Mouse (Mus musculus) kidney, adult 2 months (tissue): ENCODE results near the gene Adamts17. TPM values are rescaled to one million over a fixed set of nuclear protein-coding genes. Genes with fewer than 3 reads are reported as not detected.

Source experiments
- DNase-seq: peaks from one replicate; pipeline ENCODE4 v3.0.0; 2021
- H3K27ac ChIP-seq: fragments of 200-500 bp; 2 replicates; pipeline ENCODE4 v1.5.1; 2012; ENCODE audit warnings: low read depth, low read length, control low read depth, inconsistent platforms; ENCODE audit not compliant: insufficient read depth
- H3K27me3 ChIP-seq: fragments of 200-500 bp; replicated peaks from 2 replicates; pipeline ENCODE4 v1.6.1; 2012; ENCODE audit warnings: mild to moderate bottlenecking, moderate library complexity, low read length, inconsistent platforms; ENCODE audit not compliant: control insufficient read depth, insufficient read depth
- H3K36me3 ChIP-seq: fragments of 200-500 bp; 2 replicates; pipeline ENCODE4 v1.6.1; 2012; ENCODE audit warnings: mild to moderate bottlenecking, moderate library complexity, low read length, inconsistent platforms; ENCODE audit not compliant: control insufficient read depth, insufficient read depth
- H3K4me1 ChIP-seq: fragments of 200-500 bp; 2 replicates; pipeline ENCODE4 v1.6.1; 2011; ENCODE audit warnings: low read length; ENCODE audit not compliant: control insufficient read depth, insufficient read depth
- H3K4me3 ChIP-seq: fragments of 200-500 bp; 2 replicates; pipeline ENCODE4 v1.5.1; 2011; ENCODE audit warnings: mild to moderate bottlenecking, low read depth, low read length, control low read depth; ENCODE audit not compliant: insufficient read depth
- CTCF ChIP-seq: fragments of 200-500 bp; conservative IDR thresholded peaks from 2 replicates; pipeline ENCODE4 v1.5.1; 2011; ENCODE audit warnings: low read depth, mild to moderate bottlenecking, control low read depth, low read length, moderate library complexity, mixed read lengths; ENCODE audit not compliant: insufficient read depth, insufficient read length
- POLR2A ChIP-seq: fragments of 200-500 bp; IDR thresholded peaks from one replicate; pipeline ENCODE4 v1.6.1; 2011; ENCODE audit warnings: low read depth, low read length, control low read depth
- WGBS: fragments of 180-500 bp; shearing (Covaris S2); methylation state at CpG from one replicate; pipeline ENCODE4 v1.1.7; 2018; 5-methylcytosine and 5-hydroxymethylcytosine counted together
- polyA plus RNA-seq: library from polyadenylated mRNA; depleted of rRNA; stranded (reverse); fragments of >200 nt; gene quantifications from 2 replicates; pipeline ENCODE4 v1.2.3, GENCODE M21; 2012

Gene Adamts17
- polyA plus RNA-seq, 1 experiment: 0.17 TPM

DNA sequence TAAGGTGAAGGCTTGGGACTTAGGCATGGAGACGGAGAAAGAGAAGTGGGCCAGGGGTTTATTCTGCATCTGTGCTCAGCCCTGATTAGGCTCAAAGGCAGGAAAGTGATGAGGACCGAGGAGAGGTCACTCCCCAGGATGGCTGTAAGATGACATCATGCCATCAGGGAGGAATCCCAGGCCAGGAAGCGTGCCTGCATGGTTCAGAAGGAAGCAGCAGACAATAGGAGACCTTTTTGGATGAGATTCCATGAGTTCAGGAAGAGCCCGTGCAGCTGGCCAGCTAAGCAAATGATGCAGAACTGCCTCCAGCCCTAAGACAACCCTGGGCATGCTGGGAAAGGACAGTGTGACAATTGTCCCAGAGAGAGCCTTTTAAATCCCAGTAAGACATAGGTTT is 93.7 kb downstream of the Adamts17 start:
- H3K27me3 ChIP-seq: no peaks in the 10 kb centered on the region
- TF ChIP-seq CTCF: no peak
- TF ChIP-seq POLR2A: no peak
- no peaks in the 10 kb centered on the region; the same call in 1 of the 2 replicates for H3K4me1 ChIP-seq
- H3K36me3 ChIP-seq: no peaks in the 10 kb centered on the region
- peak; percentile 61 for DNase-seq
- no peak overlapping the region for H3K4me3 ChIP-seq
- no peak overlapping the region for H3K27ac ChIP-seq
- 45% methylated on average over 4 of the region's 4 CpGs for WGBS

GRCm38 (mm10) chr7:66934062-66934461 is 94.5 kb downstream of the Adamts17 start:
- Histone ChIP-seq H3K4me1 (no peaks in the 10 kb centered on the region; the same call in 1 of the 2 replicates), H3K27ac (no peak overlapping the region), H3K27me3 (no peaks in the 10 kb centered on the region), H3K4me3 (no peak overlapping the region), H3K36me3 (no peaks in the 10 kb centered on the region)
- DNase-seq: no peak
- WGBS: 64% methylated on average over 6 of the region's 6 CpGs
- no peak for TF ChIP-seq CTCF
- no peak for TF ChIP-seq POLR2A

- peak; percentile 3 for DNase-seq
- H3K36me3 ChIP-seq: no peaks in the 10 kb centered on the region
- no peaks in the 10 kb centered on the region for H3K27me3 ChIP-seq
- no peak overlapping the region for H3K27ac ChIP-seq
- no peak overlapping the region for H3K4me3 ChIP-seq
- WGBS: 82% methylated on average over 6 of the region's 6 CpGs
- no peaks in the 10 kb centered on the region for H3K4me1 ChIP-seq
- TF ChIP-seq CTCF: no peak
- TF ChIP-seq POLR2A: no peak
Observed at GRCm38 (mm10) chr7:66935041-66935440, 95.5 kb downstream of the Adamts17 start.

GRCm38 (mm10) chr7:66936042-66936755 is 96.7 kb downstream of the Adamts17 start:
- no peaks in the 10 kb centered on the region for H3K27me3 ChIP-seq
- H3K27ac ChIP-seq: no peak overlapping the region
- no peak for TF ChIP-seq POLR2A
- no peak for TF ChIP-seq CTCF
- no peak overlapping the region for H3K4me3 ChIP-seq
- H3K4me1 ChIP-seq: no peaks in the 10 kb centered on the region
- 80% methylated on average over 8 of the region's 8 CpGs for whole genome bisulfite sequencing
- peak; percentile 15 for DNase-seq
- no peaks in the 10 kb centered on the region for H3K36me3 ChIP-seq

- WGBS: 68% methylated on average over 2 of the region's 2 CpGs
- Histone ChIP-seq H3K36me3 (no peaks in the 10 kb centered on the region), H3K4me1 (no peaks in the 10 kb centered on the region), H3K4me3 (no peak overlapping the region), H3K27me3 (no peaks in the 10 kb centered on the region), H3K27ac (no peak overlapping the region)
- no peak for DNase-seq
- no peak for TF ChIP-seq POLR2A
- no peak for TF ChIP-seq CTCF
Observed at GRCm38 (mm10) chr7:66936911-66937310, 97.4 kb downstream of the Adamts17 start.

GRCm38 (mm10) chr7:66938988-66939783 is 99.7 kb downstream of the Adamts17 start:
- no peak for DNase-seq
- no peaks in the 10 kb centered on the region for H3K4me1 ChIP-seq
- no peaks in the 10 kb centered on the region for H3K36me3 ChIP-seq
- H3K4me3 ChIP-seq: no peak overlapping the region
- TF ChIP-seq POLR2A (no peak), CTCF (no peak)
- H3K27ac ChIP-seq: no peak overlapping the region
- no peaks in the 10 kb centered on the region for H3K27me3 ChIP-seq
- WGBS: 82% methylated on average over 13 of the region's 13 CpGs

GRCm38 (mm10) chr7:66940761-66941160 is 101.2 kb downstream of the Adamts17 start:
- no peak for TF ChIP-seq CTCF
- TF ChIP-seq POLR2A: no peak
- Histone ChIP-seq H3K27me3 (no peaks in the 10 kb centered on the region), H3K4me1 (no peaks in the 10 kb centered on the region), H3K27ac (no peak overlapping the region), H3K36me3 (no peaks in the 10 kb centered on the region), H3K4me3 (no peak overlapping the region)
- DNase-seq: no peak
- WGBS: 91% methylated on average over 4 of the region's 4 CpGs
